Mouse (Mus musculus) heart, adult 9 months (tissue): ENCODE results near the gene Zfp446.

ENCODE experiments used
- DNase-seq, 2 experiments: peaks; one replicate each; pipeline ENCODE4 v3.0.0; 2022; ENCODE audit warnings: low spot score in 2 of 2

Zfp446 gene

DNA sequence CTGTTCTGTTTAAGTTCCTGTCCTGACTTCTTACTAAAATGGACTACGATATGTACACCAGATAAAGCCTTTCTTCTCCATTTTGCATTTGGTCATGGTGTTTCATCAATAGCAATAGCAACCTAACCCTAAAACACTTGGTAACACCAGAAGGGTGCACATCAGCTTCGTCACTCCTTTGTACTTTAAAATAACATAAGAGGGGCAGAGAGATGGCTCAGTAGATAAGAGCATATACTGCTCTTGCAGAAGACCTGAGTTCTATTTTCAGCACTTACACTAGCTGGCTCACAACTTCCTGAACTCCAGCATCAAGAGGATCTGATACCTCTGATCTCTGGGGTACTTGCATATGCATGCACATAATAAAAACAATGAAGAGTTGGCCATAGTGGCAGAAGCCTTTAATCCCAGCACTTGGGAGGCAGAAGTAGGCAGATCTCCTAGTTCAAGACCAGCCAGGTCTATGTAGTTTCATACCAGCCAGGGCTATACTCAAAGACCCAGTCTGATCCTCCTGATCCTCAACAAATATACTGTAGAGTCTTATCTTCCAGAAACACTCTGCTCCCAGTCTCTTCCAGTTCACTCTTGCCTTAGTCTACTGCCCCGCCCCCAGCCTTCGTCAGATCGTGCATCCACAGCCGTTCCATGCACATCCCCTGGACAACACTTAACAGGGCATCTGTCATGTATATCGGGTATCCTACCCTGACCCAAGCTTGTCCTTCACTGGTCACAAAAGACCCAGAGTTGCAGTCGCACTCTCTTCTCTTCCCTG lies 10.0 kb downstream of the Zfp446 start:
- DNase-seq, result no peak

- DNase-seq, result no peak
Observed at GRCm38 (mm10) chr7:12992222-12992621, 14.6 kb downstream of the Zfp446 start.

DNA sequence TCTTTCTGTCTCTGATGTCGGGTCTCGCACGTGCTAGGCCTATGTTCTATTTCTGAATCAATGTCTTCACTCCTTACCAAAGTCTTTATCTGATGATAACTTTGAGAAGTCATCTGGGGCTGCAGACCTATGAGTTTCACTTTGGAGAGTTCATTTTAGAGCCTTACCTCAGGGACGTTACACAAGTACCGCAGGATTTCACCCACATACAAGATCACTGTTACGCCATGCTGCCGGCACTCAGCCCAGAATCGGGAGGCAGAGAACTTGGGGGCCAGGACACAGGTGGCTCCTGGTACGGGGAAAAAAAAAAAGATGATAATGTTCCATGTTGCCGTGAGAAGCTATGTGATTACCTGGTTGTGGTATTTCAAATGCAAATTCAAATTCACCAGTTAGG lies 15.5 kb downstream of the Zfp446 start:
- no peak for DNase-seq

GRCm38 (mm10) chr7:12995862-12996261 lies 18.2 kb downstream of the Zfp446 start:
- DNase-seq, result no peak

- DNase-seq, result no peak
Observed at GRCm38 (mm10) chr7:12997230-12997629, 19.6 kb downstream of the Zfp446 start.

DNA sequence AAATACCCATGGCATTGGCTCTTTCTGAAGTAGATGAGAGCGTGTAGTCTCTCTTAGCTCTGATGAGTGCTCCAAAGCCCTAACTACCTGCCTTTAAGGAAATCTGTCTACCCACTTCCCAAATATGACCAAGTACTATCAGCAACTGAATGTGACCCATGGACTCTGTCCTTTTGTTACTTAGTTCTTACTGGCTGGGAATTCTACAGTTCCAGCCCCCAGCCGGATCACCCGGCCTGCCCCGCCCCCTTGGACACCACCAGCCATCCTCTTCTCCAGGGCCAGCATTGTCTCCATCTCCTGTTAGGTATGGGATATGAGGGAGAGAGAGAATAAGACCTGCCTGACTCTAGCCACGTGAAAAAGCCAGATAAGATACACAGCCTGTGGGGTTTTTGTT lies 20.4 kb downstream of the Zfp446 start, which contains the start of gene Slc27a5:
TSS of gene Slc27a5 (minus strand) at position 140 of the 400 bp plus-strand sequence.
- DNase-seq, result no peak

DNA sequence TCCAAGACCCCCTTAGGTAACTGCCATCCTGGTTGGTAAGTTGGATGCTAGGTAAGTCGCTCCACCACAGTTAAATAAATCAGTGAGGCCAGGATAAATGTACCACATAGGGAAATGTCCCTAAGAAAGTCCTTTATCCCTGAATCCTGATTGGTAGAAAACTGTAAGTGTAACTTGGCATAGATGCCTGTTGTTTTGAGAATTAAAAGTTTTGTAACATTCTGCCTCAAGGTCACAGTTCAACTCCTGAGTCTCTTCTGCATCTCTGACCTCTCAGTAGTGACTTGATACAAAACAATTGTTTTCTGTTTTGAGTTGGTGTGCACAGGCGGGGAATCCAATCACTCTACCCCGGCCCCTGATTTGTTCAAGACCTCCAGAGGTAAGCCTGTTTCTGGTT lies 21.2 kb downstream of the Zfp446 start, which contains the start of gene Trim28:
TSS of gene Trim28 (plus strand) at position 264 of the 400 bp plus-strand sequence.
- no peak for DNase-seq

DNA sequence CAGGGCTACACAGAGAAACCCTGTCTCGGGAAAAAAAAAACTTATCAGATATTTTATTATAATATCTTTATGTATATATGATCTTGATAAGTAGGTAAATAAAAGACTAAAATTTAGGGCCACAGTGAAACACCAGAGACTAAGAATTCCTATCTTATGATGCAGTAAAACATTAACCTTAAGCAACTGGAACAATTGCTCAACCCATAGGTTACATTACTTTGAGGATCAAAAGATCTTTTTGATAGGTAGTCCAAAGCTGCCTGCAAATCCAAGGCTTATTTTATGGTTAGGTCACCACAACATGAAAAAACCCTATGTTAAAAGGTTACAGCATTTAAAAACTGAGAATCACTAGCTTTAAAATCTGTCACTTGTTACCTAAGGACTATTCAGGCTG lies 23.9 kb downstream of the Zfp446 start:
- DNase-seq, result no peak

- no peak for DNase-seq
Observed at GRCm38 (mm10) chr7:13003380-13003779, 25.7 kb downstream of the Zfp446 start.

- no peak for DNase-seq
Observed at GRCm38 (mm10) chr7:13006011-13006410, 28.4 kb downstream of the Zfp446 start.

GRCm38 (mm10) chr7:13006531-13006930 lies 28.9 kb downstream of the Zfp446 start:
- DNase-seq, result no peak

DNA sequence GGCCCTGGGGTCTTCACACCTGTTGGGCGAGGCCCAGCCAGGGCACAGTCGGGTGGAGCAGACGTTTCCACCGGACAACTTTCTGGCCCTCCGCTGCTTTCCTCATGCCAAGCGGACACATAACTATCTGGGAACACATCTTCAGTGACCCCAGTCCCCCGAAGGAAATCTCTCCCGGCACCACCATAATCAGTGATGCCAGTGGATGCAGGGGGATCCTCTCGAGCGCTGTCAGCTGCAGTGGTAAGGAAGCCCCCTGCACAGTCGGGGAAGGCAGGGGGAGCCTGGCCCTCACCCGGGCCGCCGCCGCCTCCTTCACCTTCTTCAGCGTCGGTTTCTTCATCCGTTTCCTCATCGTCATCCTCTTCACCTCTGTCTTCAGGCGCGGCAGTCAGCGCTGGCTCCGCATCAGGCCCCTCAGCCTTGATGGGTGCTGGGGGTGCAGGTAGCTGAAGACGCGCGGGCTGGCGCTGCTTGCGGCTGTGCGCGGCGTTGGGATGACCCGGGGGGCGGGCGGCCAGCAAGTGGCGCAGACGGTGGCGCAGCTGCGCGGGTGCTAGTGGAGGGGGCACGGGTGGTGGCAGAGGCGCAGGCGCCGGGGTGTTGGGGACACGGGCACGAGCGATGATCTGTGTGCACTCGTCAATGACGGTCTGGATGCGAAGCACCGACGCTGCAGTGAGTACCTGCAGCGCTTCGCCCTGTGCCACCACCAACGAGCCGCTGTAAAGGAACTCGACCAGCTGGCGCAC lies 29.9 kb downstream of the Zfp446 start:
- DNase-seq, result no peak

DNA sequence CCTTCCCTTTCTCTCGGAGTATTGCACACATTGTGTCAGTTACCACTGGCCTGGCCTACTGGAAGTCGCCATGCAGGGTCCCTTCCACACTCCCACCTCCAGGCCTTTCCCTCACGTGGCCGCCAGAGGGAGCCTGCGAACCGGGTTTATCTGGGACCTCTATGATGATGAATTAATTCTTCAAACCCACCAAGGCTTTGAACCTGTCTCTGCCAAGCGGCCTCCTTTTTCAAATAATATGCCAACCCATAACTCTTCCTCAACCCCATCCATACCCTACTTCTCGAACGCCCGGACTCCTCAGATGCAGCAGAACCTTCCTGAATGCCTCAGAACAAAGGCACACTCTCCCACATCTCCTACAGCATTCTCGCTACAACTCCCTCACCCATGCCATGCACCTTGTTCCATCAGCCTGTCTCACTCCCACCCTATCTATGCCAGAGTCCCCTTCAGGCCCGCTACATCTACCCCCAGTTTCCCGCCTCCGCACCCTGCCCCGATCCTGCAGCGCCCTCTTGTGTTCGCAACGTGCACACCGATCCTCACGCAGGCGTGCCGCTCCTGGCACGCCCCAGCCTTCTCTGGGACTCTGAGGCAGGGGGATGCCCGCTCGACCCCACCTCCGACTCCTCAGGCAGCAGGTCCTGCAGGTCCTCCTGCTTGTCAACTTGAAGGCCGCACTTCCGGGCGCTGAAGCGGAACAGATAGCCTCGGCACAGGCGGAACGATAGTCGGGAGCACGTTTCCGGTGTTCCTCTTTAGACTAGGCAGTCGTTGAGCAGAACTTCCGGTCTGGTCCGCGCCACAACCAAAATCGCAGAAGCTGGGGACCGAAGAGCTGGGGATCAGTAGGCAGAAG lies 31.7 kb downstream of the Zfp446 start:
- peak; percentile 89 to 95 for DNase-seq

- no peak for DNase-seq
Observed at GRCm38 (mm10) chr7:13010005-13010908, 32.6 kb downstream of the Zfp446 start, which contains the start of gene Zbtb45. Gene Zbtb45 (minus strand): TSS chr7:13010034.

- no peak for DNase-seq
Observed at GRCm38 (mm10) chr7:13013671-13014070, 36.0 kb downstream of the Zfp446 start.

DNA sequence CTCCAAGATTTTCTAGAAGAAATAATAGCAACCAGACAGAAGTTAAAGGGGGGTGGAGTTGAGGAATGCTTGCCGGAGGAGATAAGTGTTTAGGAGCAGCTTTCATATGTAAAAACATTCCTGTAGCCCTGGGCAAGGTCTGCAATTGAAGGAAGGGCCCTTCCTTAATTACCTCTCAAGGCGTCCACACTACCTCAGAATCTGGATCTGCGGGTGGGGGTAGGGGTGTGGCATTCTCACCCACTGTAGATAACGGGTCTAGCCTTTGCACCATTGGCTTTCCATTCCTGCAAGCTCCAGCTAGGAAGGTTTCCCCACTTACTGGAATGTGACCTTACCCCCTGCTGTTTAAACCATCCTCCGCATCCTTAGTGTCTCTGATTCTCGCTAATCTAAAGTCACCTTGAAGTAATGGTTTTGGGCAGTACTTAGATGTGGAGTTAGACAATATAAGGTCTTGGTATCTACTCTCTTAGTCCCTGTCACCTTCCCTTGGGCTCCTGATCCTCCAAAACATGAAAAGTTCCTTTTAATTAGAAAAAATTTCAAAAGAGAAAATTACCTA lies 36.7 kb downstream of the Zfp446 start:
- no peak for DNase-seq

DNA sequence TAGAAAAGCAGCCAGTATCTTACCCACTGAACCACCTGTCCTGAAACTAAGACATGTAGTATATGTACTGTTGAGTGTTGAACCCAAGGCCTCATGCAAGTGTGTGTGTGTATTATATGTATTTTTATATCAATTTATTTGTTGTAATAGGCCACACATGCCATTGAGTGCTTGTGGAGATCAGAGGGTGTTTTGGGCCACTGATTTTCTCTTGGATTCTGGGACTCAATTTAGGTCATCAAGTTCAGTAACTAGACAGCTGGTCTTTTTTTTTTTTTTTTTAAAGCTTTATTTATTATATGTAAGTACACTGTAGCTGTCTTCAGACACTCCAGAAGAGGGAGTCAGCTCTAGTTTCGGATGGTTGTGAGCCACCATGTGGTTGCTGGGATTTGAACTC lies 37.6 kb downstream of the Zfp446 start:
- DNase-seq, result no peak

DNA sequence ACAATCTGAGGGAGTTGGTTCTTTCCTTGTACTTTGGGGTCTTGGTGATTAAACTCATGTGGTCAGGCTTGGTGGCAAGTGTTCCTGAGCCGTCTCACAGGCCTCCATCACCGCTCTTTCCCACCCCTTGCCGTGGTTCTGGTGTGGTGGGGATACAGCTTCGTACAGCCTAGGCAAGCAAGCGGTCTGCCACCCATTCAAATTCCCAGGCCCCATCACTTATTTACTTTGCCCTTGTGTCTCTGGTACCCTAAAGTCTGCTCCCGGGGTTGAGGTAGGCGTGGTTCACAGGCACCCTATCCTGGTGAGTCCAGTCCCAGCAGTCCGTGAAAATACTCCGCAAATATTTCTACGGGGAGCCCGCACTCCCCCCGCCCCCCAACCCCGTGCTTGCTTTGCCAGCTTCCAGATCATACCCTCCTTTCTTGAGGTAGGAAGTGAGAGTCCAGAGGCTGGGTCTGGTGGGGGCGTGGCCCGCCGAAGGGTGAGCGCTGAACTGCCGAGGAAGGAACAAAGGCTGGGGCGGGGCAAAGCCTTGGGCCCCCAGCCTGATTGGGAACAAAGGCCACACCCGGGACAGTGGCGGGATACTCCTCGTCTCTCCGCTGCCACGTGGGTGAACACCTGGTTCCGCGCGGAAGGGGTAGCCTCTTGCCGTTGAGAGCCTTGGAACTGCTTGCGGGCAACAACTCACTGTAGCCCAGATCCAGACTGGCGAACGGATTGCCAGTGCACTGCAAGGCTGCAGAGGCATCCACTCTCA lies 45.3 kb downstream of the Zfp446 start:
- peak; percentile 56 to 73 for DNase-seq

- peak; percentile 91 to 95 for DNase-seq
Observed at GRCm38 (mm10) chr7:13023928-13024731, 46.5 kb downstream of the Zfp446 start.
